Mouse (Mus musculus) cerebellum, adult (tissue): Measurements from ENCODE around the gene Nsun3.
"Not testable (repeated sequence)": the region's sequence is repeated elsewhere in the genome, so short reads cannot be mapped to it uniquely, and the experiment has no call there.

Experiments used
- ATAC-seq: cut with Nextera tagmentation; 2 replicates; pipeline ENCODE4 v1.9.2; 2017; ENCODE audit warnings: mild to moderate bottlenecking, moderate library complexity, mixed read lengths; ENCODE audit not compliant: insufficient number of reproducible peaks, low FRiP score, low TSS enrichment

The Nsun3 gene

GRCm38 (mm10) chr16:62755307-62755706, 31.3 kb downstream of the Nsun3 start:
- no peak for ATAC-seq

- ATAC-seq, result no peak
Measured at GRCm38 (mm10) chr16:62753597-62753996, 33.0 kb downstream of the Nsun3 start.

- no peak for ATAC-seq
Measured at GRCm38 (mm10) chr16:62753079-62753478, 33.5 kb downstream of the Nsun3 start.

- no peak for ATAC-seq
Measured at GRCm38 (mm10) chr16:62745875-62746274, 40.7 kb downstream of the Nsun3 start.

- ATAC-seq, result no peak
Measured at GRCm38 (mm10) chr16:62734359-62734758, 52.3 kb downstream of the Nsun3 start.

- ATAC-seq, result no peak
Measured at GRCm38 (mm10) chr16:62730291-62730690, 56.3 kb downstream of the Nsun3 start.

GRCm38 (mm10) chr16:62729846-62730245, 56.8 kb downstream of the Nsun3 start:
- ATAC-seq, result no peak

GRCm38 (mm10) chr16:62718255-62718654, 68.4 kb downstream of the Nsun3 start:
- not testable (repeated sequence) for ATAC-seq

- no peak for ATAC-seq
Measured at GRCm38 (mm10) chr16:62690436-62690835, 96.2 kb downstream of the Nsun3 start.

GRCm38 (mm10) chr16:62686073-62686472, 100.5 kb downstream of the Nsun3 start:
- ATAC-seq, result no peak

GRCm38 (mm10) chr16:62685494-62685893, 101.1 kb downstream of the Nsun3 start:
- ATAC-seq, result no peak
